Mouse (Mus musculus): ENCODE measurements around the gene Fam198a.

DNA sequence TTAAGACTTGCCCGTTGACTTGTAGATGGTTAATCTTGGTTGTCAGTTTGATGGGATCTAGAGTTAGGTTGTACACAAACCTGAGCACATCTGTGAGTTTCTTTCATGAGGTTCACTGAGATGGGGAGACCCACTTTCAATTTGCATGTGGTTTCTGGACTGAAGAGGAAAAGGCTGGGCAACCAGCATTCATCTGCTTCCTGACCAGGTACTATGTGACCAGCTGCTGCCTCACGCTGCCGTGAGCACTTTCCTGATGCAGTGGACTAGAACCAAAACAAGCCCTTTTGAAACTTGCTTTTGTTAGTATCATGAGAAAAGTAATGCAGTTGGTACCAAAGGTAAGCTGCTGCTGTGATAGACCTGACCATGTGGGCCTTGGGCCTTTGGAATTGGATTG is 7.8 kb upstream of the Fam198a start:
- TF ChIP-seq CTCF (IDR thresholded peaks at IDR 0.05; ENCODE audit: insufficient read depth, low read depth, low read length): no peak
- no peak for TF ChIP-seq POLR2A (IDR thresholded peaks at IDR 0.05; ENCODE audit: insufficient read depth, low read depth, low read length)

Measured in olfactory bulb, adult 2 months (tissue).